Mouse (Mus musculus): ENCODE results near the gene Prss42. TPM values are rescaled to one million over a fixed set of nuclear protein-coding genes. Genes with fewer than 3 reads are reported as not detected.

Gene Prss42
- total and polyA plus RNA-seq, 3 experiments, result 0.44 to 2.3 (median 0.53) TPM

DNA sequence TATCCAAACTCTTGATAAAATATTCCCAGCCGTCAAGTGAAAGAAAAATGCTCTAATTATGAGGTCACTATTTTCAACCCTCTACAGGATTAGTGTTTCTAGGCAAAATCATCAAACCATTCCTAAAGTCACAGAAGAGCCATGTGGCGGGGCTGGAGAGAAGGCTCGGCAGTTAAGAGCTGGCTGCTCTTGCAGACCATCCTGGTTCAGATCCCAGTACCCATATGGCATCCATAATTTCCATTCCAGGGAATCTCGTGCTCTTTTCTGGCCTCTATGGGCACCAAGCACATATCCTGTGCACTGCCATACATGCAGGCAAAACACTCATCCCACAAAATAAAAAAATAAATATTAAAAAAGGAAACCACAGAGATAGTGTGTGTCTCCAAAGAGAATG lies 27.5 kb downstream of the Prss42 start:
- no peak overlapping the region for H3K4me3 ChIP-seq (ENCODE audit: low read depth, low read length)
- DNase-seq (ENCODE audit: low spot score), result no peak
- no peak for TF ChIP-seq GATA1 (IDR thresholded peaks at IDR 0.05; ENCODE audit: borderline replicate concordance, low read length)
- TF ChIP-seq CTCF (IDR thresholded peaks at IDR 0.05; ENCODE audit: low read depth, low read length), result no peak
- no peak for TF ChIP-seq TAL1 (conservative IDR thresholded peaks at IDR 0.05; ENCODE audit: low read depth, low read length)
- no peak for TF ChIP-seq GATA2 (IDR thresholded peaks at IDR 0.05; ENCODE audit: borderline replicate concordance, low read depth, low read length)
- TF ChIP-seq POLR2AphosphoS5 (IDR thresholded peaks at IDR 0.05; ENCODE audit: insufficient replicate concordance, low read depth, low read length), result no peak
- no peaks in the 10 kb centered on the region for H3K9me3 ChIP-seq (replicated peaks)
- no peaks in the 10 kb centered on the region for H3K36me3 ChIP-seq (replicated peaks)
- H3K4me1 ChIP-seq (ENCODE audit: insufficient read depth, low read depth, low read length), result no peaks in the 10 kb centered on the region
- no peak for ATAC-seq (ENCODE audit: extremely low read depth, insufficient number of reproducible peaks, low FRiP score, poor library complexity, severe bottlenecking)
- peaks cover 20% of the 10 kb centered on the region for H3K27me3 ChIP-seq (ENCODE audit: insufficient read depth, low read length)

DNA sequence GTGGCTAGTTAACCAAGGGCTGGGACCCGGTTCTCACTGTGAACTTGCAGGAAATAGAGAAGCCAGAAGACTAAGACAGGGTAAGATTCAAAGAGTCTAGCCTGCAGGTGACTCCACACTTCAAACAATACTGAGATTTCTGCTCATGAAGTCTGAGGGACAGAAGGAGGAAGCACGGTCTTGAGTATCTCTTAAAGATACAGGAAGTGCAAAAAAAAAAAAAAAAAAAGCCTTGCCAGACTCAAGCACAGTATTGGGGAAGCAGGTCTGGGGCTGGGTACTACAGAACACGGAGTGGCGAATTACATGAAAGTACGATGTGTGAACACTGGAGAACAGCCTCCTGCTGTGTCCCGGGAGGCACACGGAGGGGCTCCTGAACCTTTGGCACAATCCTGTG lies 27.9 kb downstream of the Prss42 start:
- peaks cover 20% of the 10 kb centered on the region for H3K27me3 ChIP-seq (ENCODE audit: insufficient read depth, low read length)
- TF ChIP-seq CTCF (IDR thresholded peaks at IDR 0.05; ENCODE audit: low read depth, low read length), result no peak
- no peak for TF ChIP-seq TAL1 (conservative IDR thresholded peaks at IDR 0.05; ENCODE audit: low read depth, low read length)
- no peak for TF ChIP-seq POLR2AphosphoS5 (IDR thresholded peaks at IDR 0.05; ENCODE audit: insufficient replicate concordance, low read depth, low read length)
- TF ChIP-seq GATA1 (IDR thresholded peaks at IDR 0.05; ENCODE audit: borderline replicate concordance, low read length), result no peak
- ATAC-seq (ENCODE audit: extremely low read depth, insufficient number of reproducible peaks, low FRiP score, poor library complexity, severe bottlenecking), result no peak
- H3K4me1 ChIP-seq (ENCODE audit: insufficient read depth, low read depth, low read length), result no peaks in the 10 kb centered on the region
- no peaks in the 10 kb centered on the region for H3K9me3 ChIP-seq (replicated peaks)
- no peaks in the 10 kb centered on the region for H3K36me3 ChIP-seq (replicated peaks)
- no peak overlapping the region for H3K4me3 ChIP-seq (ENCODE audit: low read depth, low read length)
- DNase-seq (ENCODE audit: low spot score), result no peak

DNA sequence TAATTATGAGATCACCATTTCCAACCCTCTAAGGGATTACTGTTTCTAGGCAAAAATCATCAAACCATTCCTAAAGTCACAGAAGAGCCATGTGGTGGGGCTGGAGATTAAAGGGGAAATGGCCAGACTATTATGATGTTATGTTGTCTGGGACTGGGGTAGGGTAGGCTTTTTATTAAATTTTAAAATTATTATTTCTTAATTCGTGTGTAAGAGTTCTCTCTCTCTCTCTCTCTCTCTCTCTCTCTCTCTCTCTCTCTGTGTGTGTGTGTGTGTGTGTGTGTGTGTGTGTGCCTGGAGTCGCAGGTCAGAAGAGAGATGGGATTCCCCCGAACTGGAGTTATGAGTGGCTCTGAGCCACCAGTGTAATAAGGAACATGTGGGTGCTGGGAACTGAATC lies 28.4 kb downstream of the Prss42 start, which contains the start of gene Prss43:
TSS of gene Prss43 (plus strand) at position 301 of the 400 bp plus-strand sequence.
- Histone ChIP-seq H3K36me3 (replicated peaks) (no peaks in the 10 kb centered on the region), H3K9me3 (replicated peaks) (no peaks in the 10 kb centered on the region), H3K4me3 (ENCODE audit: low read depth, low read length) (no peak within 1 kb of the TSS), H3K4me1 (ENCODE audit: insufficient read depth, low read depth, low read length) (no peaks in the 10 kb centered on the region), H3K27me3 (ENCODE audit: insufficient read depth, low read length) (peaks cover 18% of the 10 kb centered on the region)
- no peak for TF ChIP-seq GATA1 (IDR thresholded peaks at IDR 0.05; ENCODE audit: borderline replicate concordance, low read length)
- no peak for TF ChIP-seq POLR2AphosphoS5 (IDR thresholded peaks at IDR 0.05; ENCODE audit: insufficient replicate concordance, low read depth, low read length)
- TF ChIP-seq CTCF (IDR thresholded peaks at IDR 0.05; ENCODE audit: low read depth, low read length), result no peak
- TF ChIP-seq GATA2 (IDR thresholded peaks at IDR 0.05; ENCODE audit: borderline replicate concordance, low read depth, low read length), result no peak
- TF ChIP-seq TAL1 (conservative IDR thresholded peaks at IDR 0.05; ENCODE audit: low read depth, low read length), result no peak
- DNase-seq (ENCODE audit: low spot score) (no peak), ATAC-seq (ENCODE audit: extremely low read depth, insufficient number of reproducible peaks, low FRiP score, poor library complexity, severe bottlenecking) (no peak)

DNA sequence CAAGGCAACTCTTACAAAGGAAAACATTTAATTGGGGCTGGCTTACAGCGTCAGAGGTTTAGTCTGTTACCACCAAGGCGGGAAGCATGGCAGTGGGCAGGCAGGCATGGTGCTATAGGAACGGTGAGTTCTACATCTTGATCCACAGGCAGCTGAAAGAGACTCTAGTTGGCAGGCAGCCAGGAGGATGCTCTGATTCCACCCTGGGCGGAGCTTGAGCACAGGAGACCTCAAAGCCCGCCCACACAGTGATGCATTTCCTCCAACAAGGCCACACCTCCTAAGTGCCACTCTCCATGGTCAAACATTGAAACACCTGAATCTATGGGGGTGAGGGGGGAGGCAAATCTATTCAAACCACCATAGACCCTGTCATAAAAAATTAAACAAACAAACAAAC lies 35.1 kb downstream of the Prss42 start:
- no peak overlapping the region for H3K4me3 ChIP-seq (ENCODE audit: low read depth, low read length)
- peaks cover 7% of the 10 kb centered on the region for H3K27me3 ChIP-seq (ENCODE audit: insufficient read depth, low read length)
- DNase-seq (ENCODE audit: low spot score), result no peak
- H3K4me1 ChIP-seq (ENCODE audit: insufficient read depth, low read depth, low read length), result no peaks in the 10 kb centered on the region
- H3K9me3 ChIP-seq (replicated peaks), result no peaks in the 10 kb centered on the region
- H3K36me3 ChIP-seq (replicated peaks), result no peaks in the 10 kb centered on the region
- TF ChIP-seq TAL1 (conservative IDR thresholded peaks at IDR 0.05; ENCODE audit: low read depth, low read length) (no peak), GATA1 (IDR thresholded peaks at IDR 0.05; ENCODE audit: borderline replicate concordance, low read length) (no peak), POLR2AphosphoS5 (IDR thresholded peaks at IDR 0.05; ENCODE audit: insufficient replicate concordance, low read depth, low read length) (no peak), CTCF (IDR thresholded peaks at IDR 0.05; ENCODE audit: low read depth, low read length) (no peak), GATA2 (IDR thresholded peaks at IDR 0.05; ENCODE audit: borderline replicate concordance, low read depth, low read length) (no peak)
- no peak for ATAC-seq (ENCODE audit: extremely low read depth, insufficient number of reproducible peaks, low FRiP score, poor library complexity, severe bottlenecking)

DNA sequence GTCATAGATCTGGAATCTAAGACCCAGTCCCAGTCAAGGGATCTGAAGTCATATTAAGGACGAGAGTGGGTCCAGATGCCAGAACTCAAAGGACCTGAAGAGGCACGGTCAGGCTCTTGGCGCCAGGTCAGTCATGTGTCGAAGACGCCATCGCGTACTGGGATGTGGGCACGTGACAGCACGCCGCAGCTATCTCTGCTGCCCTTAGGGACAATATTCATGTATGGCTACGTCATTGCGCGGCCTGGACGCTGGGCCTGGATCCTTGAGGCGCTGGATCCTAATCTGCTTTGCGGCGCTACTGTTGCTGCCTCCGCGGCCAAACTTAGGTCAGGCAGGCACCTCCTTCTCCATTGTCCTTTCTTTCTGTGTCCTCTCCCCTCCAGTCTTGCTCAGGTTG lies 36.4 kb downstream of the Prss42 start, which contains the start of gene Prss45:
TSS of gene Prss45 (plus strand) at position 178 of the 400 bp plus-strand sequence.
- peaks cover 5% of the 10 kb centered on the region; the same call in 1 of the 2 replicates for H3K27me3 ChIP-seq (ENCODE audit: insufficient read depth, low read length)
- no peak for DNase-seq (ENCODE audit: low spot score)

DNA sequence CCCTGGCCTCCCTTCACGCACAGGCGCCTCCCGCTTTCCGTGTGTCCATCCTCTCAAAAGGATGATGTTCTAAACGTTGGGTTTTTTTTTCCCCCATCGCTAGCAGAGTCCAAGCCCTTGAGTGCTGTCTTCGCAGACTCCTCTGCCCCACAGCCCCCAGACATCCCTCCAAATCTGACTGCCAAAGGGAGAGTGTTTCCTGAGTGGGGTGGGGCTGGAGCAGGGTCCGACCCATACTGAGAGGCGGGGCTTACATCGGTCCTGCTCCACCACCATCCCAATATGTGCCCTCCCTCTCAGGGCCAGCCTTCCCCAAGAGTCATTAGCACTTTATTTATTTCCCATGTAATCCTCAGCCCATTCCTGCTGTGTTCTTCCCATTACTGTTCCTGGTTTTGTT lies 37.0 kb downstream of the Prss42 start:
- no peak for ATAC-seq (ENCODE audit: extremely low read depth, insufficient number of reproducible peaks, low FRiP score, poor library complexity, severe bottlenecking)

More for the DNA sequence above, 36.4 kb downstream of the Prss42 start, which contains the start of gene Prss45:
- no peak within 1 kb of the TSS for H3K4me3 ChIP-seq (ENCODE audit: low read depth, low read length)
- no peaks in the 10 kb centered on the region for H3K9me3 ChIP-seq (replicated peaks)
- H3K4me1 ChIP-seq (ENCODE audit: insufficient read depth, low read depth, low read length), result no peaks in the 10 kb centered on the region
- no peak for TF ChIP-seq GATA2 (IDR thresholded peaks at IDR 0.05; ENCODE audit: borderline replicate concordance, low read depth, low read length)
- no peak for TF ChIP-seq CTCF (IDR thresholded peaks at IDR 0.05; ENCODE audit: low read depth, low read length)
- no peak for TF ChIP-seq GATA1 (IDR thresholded peaks at IDR 0.05; ENCODE audit: borderline replicate concordance, low read length)
- TF ChIP-seq POLR2AphosphoS5 (IDR thresholded peaks at IDR 0.05; ENCODE audit: insufficient replicate concordance, low read depth, low read length), result no peak
- TF ChIP-seq TAL1 (conservative IDR thresholded peaks at IDR 0.05; ENCODE audit: low read depth, low read length), result no peak
- H3K36me3 ChIP-seq (replicated peaks), result no peaks in the 10 kb centered on the region
- ATAC-seq (ENCODE audit: extremely low read depth, insufficient number of reproducible peaks, low FRiP score, poor library complexity, severe bottlenecking), result no peak

More for the DNA sequence above, 37.0 kb downstream of the Prss42 start:
- no peaks in the 10 kb centered on the region for H3K9me3 ChIP-seq (replicated peaks)
- H3K36me3 ChIP-seq (replicated peaks), result no peaks in the 10 kb centered on the region
- no peak for DNase-seq (ENCODE audit: low spot score)
- H3K27me3 ChIP-seq (ENCODE audit: insufficient read depth, low read length), result peaks cover 6% of the 10 kb centered on the region; the same call in 1 of the 2 replicates
- TF ChIP-seq POLR2AphosphoS5 (IDR thresholded peaks at IDR 0.05; ENCODE audit: insufficient replicate concordance, low read depth, low read length) (no peak), CTCF (IDR thresholded peaks at IDR 0.05; ENCODE audit: low read depth, low read length) (no peak), TAL1 (conservative IDR thresholded peaks at IDR 0.05; ENCODE audit: low read depth, low read length) (no peak), GATA1 (IDR thresholded peaks at IDR 0.05; ENCODE audit: borderline replicate concordance, low read length) (no peak), GATA2 (IDR thresholded peaks at IDR 0.05; ENCODE audit: borderline replicate concordance, low read depth, low read length) (no peak)
- H3K4me1 ChIP-seq (ENCODE audit: insufficient read depth, low read depth, low read length), result no peaks in the 10 kb centered on the region
- H3K4me3 ChIP-seq (ENCODE audit: low read depth, low read length), result no peak overlapping the region
